Mouse (Mus musculus) kidney, postnatal 0 days (tissue): ENCODE results near the gene Epop. TPM values are rescaled to one million over a fixed set of nuclear protein-coding genes. Genes with fewer than 3 reads are reported as not detected.

Experiments
- ATAC-seq: fragments of 200-750 bp; cut with Nextera tagmentation; replicated peaks from 2 replicates; pipeline ENCODE4 v1.8.0; 2017; ENCODE audit warnings: low read depth, moderate number of reproducible peaks, moderate TSS enrichment, moderate library complexity; ENCODE audit not compliant: low FRiP score
- DNase-seq: peaks from one replicate; pipeline ENCODE4 v3.0.0-alpha.2; 2016; ENCODE audit warnings: low spot score
- H3K27ac ChIP-seq: fragments of 300-500 bp; sonication (generic); 2 replicates; pipeline ENCODE4 v1.5.1; 2014; ENCODE audit warnings: mild to moderate bottlenecking
- H3K27me3 ChIP-seq: fragments of 300-500 bp; sonication (generic); 2 replicates; pipeline ENCODE4 v1.6.1; 2014; ENCODE audit warnings: low read length, mixed read lengths; ENCODE audit not compliant: insufficient read depth
- H3K36me3 ChIP-seq: fragments of 300-500 bp; sonication (generic); 2 replicates; pipeline ENCODE4 v1.6.1; 2014; ENCODE audit warnings: low read length, mixed read lengths; ENCODE audit not compliant: insufficient read depth
- H3K4me1 ChIP-seq: fragments of 300-500 bp; sonication (generic); replicated peaks from 2 replicates; pipeline ENCODE4 v1.6.1; 2014; ENCODE audit warnings: antibody characterized with exemption, low read length, mixed read lengths; ENCODE audit not compliant: insufficient read depth
- H3K4me2 ChIP-seq: fragments of 300-500 bp; sonication (generic); 2 replicates; pipeline ENCODE4 v1.6.1; 2014; ENCODE audit warnings: mild to moderate bottlenecking, low read length, moderate library complexity, mixed read lengths
- H3K4me3 ChIP-seq: fragments of 300-500 bp; sonication (generic); replicated peaks from 2 replicates; pipeline ENCODE4 v1.5.1; 2014; ENCODE audit warnings: low read depth, low read length
- H3K9ac ChIP-seq: fragments of 300-500 bp; sonication (generic); 2 replicates; pipeline ENCODE4 v1.6.1; 2014; ENCODE audit warnings: low read depth, low read length
- H3K9me3 ChIP-seq: fragments of 300-500 bp; sonication (generic); replicated peaks from 2 replicates; pipeline ENCODE4 v1.6.1; 2016; ENCODE audit warnings: low read length, inconsistent platforms, mixed read lengths
- CTCF ChIP-seq: IDR thresholded peaks from 2 replicates; pipeline ENCODE4 v1.5.1; 2016; ENCODE audit warnings: antibody characterized with exemption, low read depth, mild to moderate bottlenecking, moderate library complexity
- whole genome bisulfite sequencing: fragments of 180-500 bp; shearing (Covaris S2); extraction: QIAGEN DNeasy Blood & Tissue Kit; methylation state at CpG from one replicate; pipeline ENCODE4 v1.1.7; 2014; 5-methylcytosine and 5-hydroxymethylcytosine counted together
- polyA plus RNA-seq: library from polyadenylated mRNA; unstranded; fragments of >200 nt; fragmentation: Nextera tagmentation; extraction: Ambion mirVana; gene quantifications from 2 replicates; pipeline ENCODE4 v1.2.1, GENCODE M21; 2015

Epop gene
- polyA plus RNA-seq, 1 experiment from 2014 or later = 4.1 TPM

- H3K4me2 ChIP-seq = no peak overlapping the region
- H3K4me1 ChIP-seq = no peaks in the 10 kb centered on the region; the same call in 1 of the 2 replicates
- H3K4me3 ChIP-seq = no peak overlapping the region
- H3K9ac ChIP-seq = no peak overlapping the region
- WGBS = 87% methylated on average over 4 of the region's 4 CpGs
- peaks cover 4% of the 10 kb centered on the region; the same call in 1 of the 2 replicates for H3K27me3 ChIP-seq
- no peaks in the 10 kb centered on the region for H3K36me3 ChIP-seq
- TF ChIP-seq CTCF = no peak
- no peak for DNase-seq
- no peaks in the 10 kb centered on the region for H3K9me3 ChIP-seq
- H3K27ac ChIP-seq = no peak overlapping the region
- no peak for ATAC-seq
These were observed 14.2 kb downstream of the Epop start for GRCm38 (mm10) chr11:97615276-97615675.

- no peak overlapping the region for H3K4me2 ChIP-seq
- no peaks in the 10 kb centered on the region for H3K4me1 ChIP-seq
- H3K27ac ChIP-seq = no peak overlapping the region
- WGBS = 60% methylated on average over 8 of the region's 8 CpGs
- ATAC-seq (no peak), DNase-seq (no peak)
- TF ChIP-seq CTCF = no peak
- H3K27me3 ChIP-seq = no peaks in the 10 kb centered on the region
- H3K4me3 ChIP-seq = no peak overlapping the region
- no peaks in the 10 kb centered on the region for H3K36me3 ChIP-seq
- no peaks in the 10 kb centered on the region for H3K9me3 ChIP-seq
- H3K9ac ChIP-seq = no peak overlapping the region
These were observed 18.4 kb downstream of the Epop start for GRCm38 (mm10) chr11:97611076-97611475.

- Histone ChIP-seq H3K36me3 (no peaks in the 10 kb centered on the region), H3K4me3 (no peak overlapping the region), H3K9me3 (no peaks in the 10 kb centered on the region), H3K4me1 (no peaks in the 10 kb centered on the region), H3K27ac (no peak overlapping the region), H3K9ac (no peak overlapping the region), H3K27me3 (no peaks in the 10 kb centered on the region), H3K4me2 (no peak overlapping the region)
- TF ChIP-seq CTCF = no peak
- ATAC-seq (no peak), DNase-seq (no peak)
- 82% methylated on average over 13 of the region's 13 CpGs for WGBS
These were observed 19.8 kb downstream of the Epop start for GRCm38 (mm10) chr11:97609743-97610142.

- DNase-seq (no peak), ATAC-seq (no peak)
- Histone ChIP-seq H3K9ac (no peak overlapping the region), H3K4me2 (no peak overlapping the region), H3K36me3 (no peaks in the 10 kb centered on the region), H3K9me3 (no peaks in the 10 kb centered on the region), H3K4me1 (no peaks in the 10 kb centered on the region), H3K27me3 (no peaks in the 10 kb centered on the region), H3K27ac (no peak overlapping the region), H3K4me3 (no peak overlapping the region)
- WGBS = 73% methylated on average over 4 of the region's 4 CpGs
- TF ChIP-seq CTCF = no peak
These were observed 20.6 kb downstream of the Epop start for GRCm38 (mm10) chr11:97608933-97609332.

GRCm38 (mm10) chr11:97607056-97607725, 22.3 kb downstream of the Epop start:
- H3K4me2 ChIP-seq = no peak overlapping the region
- H3K4me1 ChIP-seq = no peaks in the 10 kb centered on the region
- WGBS = 94% methylated on average over 8 of the region's 8 CpGs
- H3K27me3 ChIP-seq = no peaks in the 10 kb centered on the region
- H3K4me3 ChIP-seq = no peak overlapping the region
- H3K36me3 ChIP-seq = no peaks in the 10 kb centered on the region
- TF ChIP-seq CTCF = no peak
- DNase-seq (no peak), ATAC-seq (no peak)
- H3K9me3 ChIP-seq = no peaks in the 10 kb centered on the region
- H3K27ac ChIP-seq = no peak overlapping the region
- no peak overlapping the region for H3K9ac ChIP-seq

- no peak for TF ChIP-seq CTCF
- H3K27me3 ChIP-seq = no peaks in the 10 kb centered on the region
- H3K36me3 ChIP-seq = no peaks in the 10 kb centered on the region
- H3K4me3 ChIP-seq = no peak overlapping the region
- H3K4me1 ChIP-seq = no peaks in the 10 kb centered on the region
- ATAC-seq = no peak
- no peak overlapping the region for H3K9ac ChIP-seq
- no peak overlapping the region for H3K4me2 ChIP-seq
- DNase-seq = no peak
- WGBS = 32% methylated on average over 10 of the region's 10 CpGs
- H3K27ac ChIP-seq = no peak overlapping the region
- 0 out of 2 replicates have a peak, but pooled peaks cover 3% of the 10 kb centered on the region for H3K9me3 ChIP-seq
These were observed 25.6 kb downstream of the Epop start for GRCm38 (mm10) chr11:97603891-97604290.

- no peaks in the 10 kb centered on the region for H3K36me3 ChIP-seq
- H3K27me3 ChIP-seq = no peaks in the 10 kb centered on the region
- no peak overlapping the region for H3K4me3 ChIP-seq
- H3K9ac ChIP-seq = no peak overlapping the region
- no peak for DNase-seq
- 47% methylated on average over 6 of the region's 6 CpGs for WGBS
- H3K4me1 ChIP-seq = no peaks in the 10 kb centered on the region
- H3K27ac ChIP-seq = no peak overlapping the region
- 0 out of 2 replicates have a peak, but pooled peaks cover 3% of the 10 kb centered on the region for H3K9me3 ChIP-seq
- H3K4me2 ChIP-seq = no peak overlapping the region
- ATAC-seq = no peak
- no peak for TF ChIP-seq CTCF
These were observed 27.3 kb downstream of the Epop start for GRCm38 (mm10) chr11:97602223-97602622.
